Mouse (Mus musculus): Measurements from ENCODE around the gene Mars.

DNA sequence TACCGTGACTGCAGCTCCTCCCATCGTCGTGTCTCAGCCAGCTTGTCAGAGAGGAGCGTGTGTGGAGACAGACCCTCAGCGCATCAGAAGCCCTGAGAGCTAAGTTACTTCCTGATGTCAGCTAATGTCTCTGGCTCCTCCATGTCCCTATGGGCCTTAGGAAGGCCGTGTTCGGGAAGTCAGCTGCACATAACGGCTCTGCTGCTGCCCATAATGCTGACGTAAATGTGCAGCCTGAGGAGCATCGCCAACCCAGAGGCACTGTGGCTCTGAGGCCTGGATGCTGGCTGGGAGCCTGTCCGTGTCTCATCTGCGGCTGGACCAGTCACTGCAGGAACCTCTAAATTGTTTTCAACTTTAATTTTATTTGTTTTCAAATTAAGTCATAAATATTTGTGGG is 42.5 kb downstream of the Mars start:
- no peak for TF ChIP-seq EP300 (IDR thresholded peaks at IDR 0.05; ENCODE audit: low read length)
- TF ChIP-seq MYC (IDR thresholded peaks at IDR 0.05; ENCODE audit: low read depth, low read length) = no peak
- no peak for TF ChIP-seq USF1 (IDR thresholded peaks at IDR 0.05; ENCODE audit: low read depth, low read length)
- TF ChIP-seq ETS1 (conservative IDR thresholded peaks at IDR 0.05; ENCODE audit: low read depth, low read length) = no peak
- no peak for TF ChIP-seq TCF12 (IDR thresholded peaks at IDR 0.05; ENCODE audit: low read depth, low read length)

Measured in CH12.LX (cell line).